Mouse (Mus musculus): ENCODE data around the gene Ankmy2.

The Ankmy2 gene

DNA sequence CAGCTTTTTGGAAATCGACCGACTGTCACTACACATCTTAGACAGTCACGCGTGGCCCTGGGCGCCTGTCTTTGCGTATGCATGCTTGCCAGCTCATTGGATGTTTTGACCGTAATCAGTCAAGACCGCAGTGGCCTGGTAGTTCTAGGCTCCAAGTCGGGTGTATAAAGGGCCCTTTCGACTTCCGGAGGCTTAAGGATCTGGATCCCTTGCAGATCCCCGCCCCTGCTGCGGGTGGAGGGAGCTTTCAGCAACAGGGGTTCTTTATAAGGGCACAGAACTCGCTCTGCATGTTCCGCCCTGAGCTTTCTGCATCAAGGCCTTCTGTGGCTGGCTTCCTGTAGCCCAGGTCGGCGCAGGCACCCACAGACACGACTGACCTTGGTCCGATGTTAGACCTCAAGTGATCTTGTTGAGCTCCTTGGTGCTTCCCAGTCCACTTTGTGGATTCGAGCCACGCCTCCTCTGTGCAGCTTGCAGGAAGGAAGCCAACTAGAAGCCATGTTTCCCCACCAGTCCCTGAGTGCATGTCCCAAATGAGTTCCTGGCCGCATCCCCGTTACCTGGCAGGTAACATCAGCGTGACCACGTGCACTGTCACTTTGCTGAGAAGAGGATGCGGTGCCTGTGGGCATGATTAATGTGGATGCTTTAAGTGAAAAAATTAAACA lies 859 bp downstream of the Ankmy2 start, which contains the start of gene Bzw2:
Gene Bzw2, minus strand, starts transcription at position 443 of the 671 bp plus-strand sequence.
- in situ Hi-C loops (cut with MseI, MboI): no loop called here

DNA sequence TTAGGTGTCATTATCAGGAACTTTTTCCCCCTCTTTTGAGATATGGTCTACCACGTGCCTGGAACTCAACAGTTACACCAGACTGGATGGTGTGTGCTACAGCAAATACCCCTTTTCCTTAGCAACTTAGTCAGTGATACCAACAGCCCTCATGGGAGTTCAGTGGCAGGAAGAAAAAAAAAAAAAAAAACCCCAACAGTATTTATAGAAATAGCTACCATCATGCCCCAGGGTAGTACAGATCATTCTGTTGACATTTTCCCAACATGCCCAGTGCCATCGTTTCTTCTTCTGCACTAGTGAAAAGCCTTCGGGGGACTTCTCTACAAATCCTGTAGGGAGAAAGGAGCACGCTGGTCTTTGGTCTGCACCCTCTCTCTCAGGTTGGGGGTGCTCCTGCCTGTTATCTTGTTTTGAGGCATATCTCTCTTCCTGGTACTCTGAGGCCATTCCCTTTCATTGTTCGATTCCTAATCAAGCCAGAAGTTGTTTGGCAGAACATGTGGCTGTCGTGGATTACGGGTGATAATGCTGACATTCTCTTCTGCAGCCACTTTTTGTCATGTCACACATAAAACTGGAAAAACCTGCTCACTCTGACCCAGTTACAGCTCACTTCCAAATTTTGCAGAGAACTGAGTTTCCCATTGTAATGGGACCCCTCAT lies 7.3 kb downstream of the Ankmy2 start:
- in situ Hi-C loops (cut with MseI, MboI): no loop called here

DNA sequence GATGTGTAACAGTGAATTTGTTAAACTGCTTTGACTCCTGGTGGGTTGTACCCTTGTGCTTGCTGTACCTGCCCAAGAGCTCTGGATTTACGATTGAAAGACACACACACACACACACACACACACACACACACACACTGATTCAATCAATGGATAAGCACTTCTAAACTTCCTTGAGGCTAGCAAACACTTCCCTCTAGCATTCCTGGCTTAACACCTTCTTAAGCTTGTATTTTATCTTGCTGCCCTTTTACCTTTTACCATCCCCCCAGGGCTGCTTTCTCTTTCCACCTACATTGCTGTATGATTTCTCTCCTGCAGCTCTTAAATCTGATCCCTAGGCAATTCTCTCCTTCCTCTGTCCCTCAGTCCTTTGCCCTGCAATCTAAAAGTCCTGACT lies 8.4 kb downstream of the Ankmy2 start:
- in situ Hi-C loops (cut with MseI, MboI): no loop called here

DNA sequence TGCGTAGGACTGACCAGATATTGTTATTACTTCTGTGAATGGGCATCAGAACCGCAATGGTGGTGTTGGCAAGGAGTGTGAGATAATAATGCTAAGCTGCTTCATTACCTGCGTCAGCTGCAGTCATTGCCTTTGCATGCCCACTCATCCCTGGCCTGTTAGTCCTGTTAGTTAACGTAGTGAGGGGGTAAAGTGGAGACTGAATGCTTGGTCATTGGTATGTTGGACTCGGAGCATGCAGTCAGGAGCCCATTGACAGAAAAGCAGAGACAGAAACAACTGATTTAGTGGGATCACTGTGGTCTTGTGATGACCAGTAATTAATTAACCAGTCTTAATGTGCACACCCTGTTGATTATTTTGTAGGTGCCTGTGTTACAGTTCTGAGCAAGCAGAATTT lies 20.3 kb downstream of the Ankmy2 start:
- in situ Hi-C loops (cut with MseI, MboI): no loop called here

DNA sequence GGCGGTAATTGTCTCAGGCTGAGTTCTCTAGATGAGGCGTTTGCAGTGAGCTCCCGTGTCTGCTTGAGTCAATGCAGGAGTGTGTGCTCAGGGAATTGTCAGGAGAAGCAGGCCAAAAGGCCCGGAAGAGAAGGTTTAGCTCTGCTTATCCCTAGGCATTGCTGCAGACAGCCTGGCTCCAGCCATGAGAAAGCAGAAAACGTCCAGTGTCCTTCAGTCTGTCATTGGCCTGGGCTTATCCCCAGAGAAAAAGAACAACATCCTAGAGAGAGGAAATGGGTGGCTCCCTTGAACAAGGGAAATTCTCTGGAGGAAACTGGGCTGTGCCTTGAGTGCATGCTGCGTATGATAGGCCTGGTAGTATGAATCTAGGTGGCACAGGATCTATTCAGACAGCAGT lies 25.7 kb downstream of the Ankmy2 start:
- in situ Hi-C loops (cut with MseI, MboI): no loop called here

DNA sequence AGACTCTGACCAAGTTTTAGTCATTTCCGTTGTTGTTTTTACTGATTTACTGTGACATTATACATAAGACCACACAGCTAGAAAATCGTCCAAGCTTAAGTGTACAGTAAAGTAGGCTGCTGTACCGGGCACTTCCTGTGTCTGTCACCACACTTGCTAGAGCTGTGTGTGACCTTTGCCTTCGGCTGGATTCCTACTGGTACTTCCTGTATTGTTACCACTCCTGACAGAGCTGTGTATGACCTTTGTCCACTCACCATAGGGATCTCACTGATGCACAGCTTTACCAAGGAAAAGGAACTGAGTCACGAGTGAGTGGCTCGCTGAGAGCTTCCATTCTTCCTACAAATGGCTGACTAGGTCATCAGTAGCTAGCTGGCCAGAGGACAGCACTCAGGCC lies 30.2 kb downstream of the Ankmy2 start:
- in situ Hi-C loops (cut with MseI, MboI): no loop called here

DNA sequence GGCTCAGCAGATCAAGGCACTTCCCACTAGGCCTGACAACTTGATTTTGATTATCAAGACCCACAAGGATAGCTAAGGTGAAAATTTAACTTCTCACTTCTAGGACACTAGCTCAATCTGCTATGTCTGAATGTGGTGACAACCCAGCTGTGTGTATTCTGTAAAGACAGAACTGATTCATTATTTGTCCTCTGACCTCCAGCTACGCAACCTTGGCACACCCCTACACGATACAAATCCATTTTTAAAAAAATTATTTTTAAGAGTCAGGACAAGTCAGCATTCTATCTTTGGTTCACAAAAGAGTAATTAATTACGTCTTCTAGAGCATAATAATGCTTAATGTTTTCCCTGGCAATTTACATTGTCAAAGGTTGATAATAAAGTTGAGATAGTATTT lies 32.7 kb downstream of the Ankmy2 start:
- in situ Hi-C loops (cut with MseI, MboI): no loop called here

DNA sequence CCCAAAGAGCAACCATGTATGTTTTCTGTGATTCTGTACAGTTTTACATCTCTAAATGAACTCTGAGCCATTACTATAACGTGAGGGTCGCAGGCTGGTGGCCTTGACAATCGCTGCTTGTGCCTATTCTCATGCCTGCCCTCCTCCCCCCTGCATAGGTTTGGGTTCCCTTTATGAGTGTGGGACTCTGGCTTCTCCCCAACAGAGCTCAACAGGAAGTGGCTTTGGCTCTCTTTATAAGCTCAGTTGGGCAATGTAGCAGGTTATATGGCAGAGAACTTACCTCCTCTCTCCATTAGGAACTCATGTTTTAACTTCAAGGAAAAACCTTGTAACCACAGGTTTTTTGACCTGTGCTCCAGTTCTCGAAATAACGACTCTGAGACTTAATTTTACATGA lies 33.4 kb downstream of the Ankmy2 start:
- in situ Hi-C loops (cut with MseI, MboI): no loop called here

DNA sequence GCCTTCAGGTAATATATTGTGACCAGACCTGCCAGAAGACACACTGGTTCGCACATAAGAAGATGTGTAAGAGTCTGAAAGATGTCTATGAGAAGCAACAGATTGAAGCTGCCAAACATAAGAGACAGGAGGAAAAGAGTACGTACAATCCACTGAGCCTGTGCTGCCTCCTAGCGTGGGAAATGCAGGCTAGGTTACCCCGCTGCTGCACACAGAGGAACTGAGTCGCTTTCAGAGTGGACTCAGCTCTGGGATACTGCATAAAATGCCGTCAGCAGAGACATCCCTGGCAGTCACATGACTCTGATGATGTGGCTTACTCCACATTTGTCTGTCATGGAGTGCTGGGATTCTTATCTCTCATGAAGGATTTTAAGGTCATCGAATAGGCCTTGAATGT lies 38.1 kb downstream of the Ankmy2 start:
- in situ Hi-C loops (cut with MseI, MboI): no loop called here

DNA sequence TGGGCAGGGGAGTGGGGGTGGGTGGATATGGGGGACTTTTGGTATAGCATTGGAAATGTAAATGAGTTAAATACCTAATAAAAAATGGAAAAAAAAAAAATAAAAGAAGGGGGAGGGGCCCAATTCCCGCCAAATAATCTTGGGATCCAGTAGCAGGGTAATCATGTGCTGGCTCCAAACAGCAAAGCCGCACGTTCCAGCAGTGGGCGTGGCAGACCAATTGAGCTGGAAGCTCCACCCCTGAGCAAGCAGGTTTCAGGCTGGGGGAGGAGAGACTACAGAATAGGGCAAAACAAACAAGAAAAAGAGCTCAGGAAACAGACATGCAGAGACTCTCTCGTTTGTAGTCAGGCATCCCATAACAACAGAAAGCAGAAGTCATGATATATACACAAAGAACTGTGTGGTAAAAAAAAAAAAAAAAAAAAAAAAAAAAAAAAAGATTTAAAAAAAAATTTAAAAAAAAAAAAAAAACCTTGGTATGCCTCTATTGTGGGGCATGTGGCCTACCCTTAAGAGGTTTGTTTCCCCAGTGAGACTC lies 48.7 kb downstream of the Ankmy2 start:
- in situ Hi-C loops (cut with MseI, MboI): loop anchor here in 1 of 2 experiments (25.0 kb wide), 1 partner anchor 457 kb away; no protein-coding TSS in a partner anchor

DNA sequence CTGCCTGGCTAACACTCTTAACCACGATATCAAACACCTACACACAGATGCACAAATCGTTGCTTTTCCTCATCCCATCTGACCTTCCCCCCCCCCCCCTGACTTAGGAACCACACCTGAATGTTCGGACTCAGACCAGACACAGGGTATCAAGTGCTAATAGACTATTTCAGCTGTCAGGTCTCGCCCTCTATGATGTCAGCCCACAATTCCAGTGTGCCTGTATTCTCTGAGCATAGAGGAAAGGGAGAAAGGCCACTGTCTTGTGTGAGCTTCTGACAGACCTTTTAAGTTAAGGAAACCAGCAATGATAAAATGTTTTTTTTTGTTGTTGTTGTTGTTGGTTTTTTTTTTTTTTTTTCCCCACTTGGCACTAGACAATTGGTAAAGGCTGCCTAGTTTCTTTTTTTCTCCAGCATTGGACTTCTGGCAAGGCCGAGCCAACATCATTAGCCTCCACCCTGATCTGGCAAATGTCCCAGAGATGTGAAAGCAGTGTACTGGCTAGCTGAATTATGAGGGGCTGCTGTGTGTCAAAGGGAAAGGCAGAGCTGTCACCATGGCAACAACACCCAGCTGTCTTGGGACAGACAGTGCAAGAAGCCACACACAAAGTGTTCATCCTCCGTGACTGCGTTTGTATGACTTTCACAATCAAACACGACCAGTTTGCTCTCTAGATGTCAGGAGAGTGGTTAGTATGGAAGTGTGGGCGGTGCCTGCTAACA lies 50.3 kb downstream of the Ankmy2 start:
- in situ Hi-C loops (cut with MseI, MboI): loop anchor here in 1 of 2 experiments (25.0 kb wide), 1 partner anchor 455 kb away; no protein-coding TSS in a partner anchor

DNA sequence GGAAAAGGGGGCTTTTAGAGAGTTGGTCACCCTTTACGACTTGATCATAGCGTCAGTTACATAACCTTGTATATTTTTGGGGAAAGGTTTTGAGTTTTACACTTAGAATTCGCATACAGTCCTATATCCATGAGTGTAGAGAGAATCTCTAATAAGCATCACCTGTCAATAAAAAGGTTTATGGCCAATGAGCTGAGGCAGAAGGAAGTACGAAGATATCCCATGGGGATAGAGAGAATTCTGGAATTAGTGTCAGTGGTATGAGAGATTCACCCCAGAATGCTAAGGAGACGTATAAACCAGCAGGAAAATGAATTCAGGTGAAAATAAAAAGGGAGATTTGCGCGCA lies 50.9 kb downstream of the Ankmy2 start:
- in situ Hi-C loops (cut with MseI, MboI): loop anchor here in 1 of 2 experiments (25.0 kb wide), 1 partner anchor 455 kb away; no protein-coding TSS in a partner anchor

DNA sequence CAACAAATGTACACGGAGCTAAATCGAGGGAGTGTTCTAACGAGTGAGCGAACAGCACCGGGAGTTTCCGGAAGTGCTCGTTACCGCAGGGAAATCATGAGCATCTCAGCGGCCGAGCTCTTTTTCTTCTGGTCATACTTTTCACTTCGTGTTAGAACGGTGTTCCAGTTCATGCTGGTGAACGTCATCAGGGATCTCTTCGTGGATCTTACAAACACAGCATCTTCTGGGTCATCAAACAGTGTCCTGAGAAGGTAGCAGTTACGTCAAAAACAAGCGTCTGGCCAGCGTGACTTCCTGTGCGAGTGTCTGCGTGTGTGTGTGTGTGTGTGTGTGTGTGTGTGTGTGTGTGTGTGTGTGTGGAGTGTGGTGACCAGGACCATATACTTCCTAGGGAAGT lies 51.5 kb downstream of the Ankmy2 start:
- in situ Hi-C loops (cut with MseI, MboI): loop anchor here in 1 of 2 experiments (25.0 kb wide), 1 partner anchor 454 kb away; no protein-coding TSS in a partner anchor

DNA sequence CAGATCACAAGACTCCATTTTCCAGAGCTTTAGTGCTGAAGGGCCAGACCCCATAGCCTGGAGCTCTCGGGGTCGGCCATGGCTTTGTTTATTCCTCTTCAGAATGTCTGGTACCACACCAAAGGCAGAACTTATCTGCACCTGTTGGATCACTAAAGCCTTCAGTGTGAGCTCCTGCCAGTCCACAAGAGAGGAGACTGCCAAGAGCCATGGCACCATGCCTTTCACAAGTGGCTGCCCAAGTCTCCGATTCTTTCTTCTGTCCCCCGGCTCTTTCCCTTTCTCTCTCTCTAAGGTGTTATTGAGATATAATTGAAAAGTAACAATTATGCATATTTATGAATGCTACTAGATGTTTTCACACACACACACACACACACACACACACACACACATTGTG lies 53.2 kb downstream of the Ankmy2 start:
- in situ Hi-C loops (cut with MseI, MboI): loop anchor here (10.0 to 25.0 kb wide), 2 partner anchors 452 to 455 kb away; no protein-coding TSS in a partner anchor

DNA sequence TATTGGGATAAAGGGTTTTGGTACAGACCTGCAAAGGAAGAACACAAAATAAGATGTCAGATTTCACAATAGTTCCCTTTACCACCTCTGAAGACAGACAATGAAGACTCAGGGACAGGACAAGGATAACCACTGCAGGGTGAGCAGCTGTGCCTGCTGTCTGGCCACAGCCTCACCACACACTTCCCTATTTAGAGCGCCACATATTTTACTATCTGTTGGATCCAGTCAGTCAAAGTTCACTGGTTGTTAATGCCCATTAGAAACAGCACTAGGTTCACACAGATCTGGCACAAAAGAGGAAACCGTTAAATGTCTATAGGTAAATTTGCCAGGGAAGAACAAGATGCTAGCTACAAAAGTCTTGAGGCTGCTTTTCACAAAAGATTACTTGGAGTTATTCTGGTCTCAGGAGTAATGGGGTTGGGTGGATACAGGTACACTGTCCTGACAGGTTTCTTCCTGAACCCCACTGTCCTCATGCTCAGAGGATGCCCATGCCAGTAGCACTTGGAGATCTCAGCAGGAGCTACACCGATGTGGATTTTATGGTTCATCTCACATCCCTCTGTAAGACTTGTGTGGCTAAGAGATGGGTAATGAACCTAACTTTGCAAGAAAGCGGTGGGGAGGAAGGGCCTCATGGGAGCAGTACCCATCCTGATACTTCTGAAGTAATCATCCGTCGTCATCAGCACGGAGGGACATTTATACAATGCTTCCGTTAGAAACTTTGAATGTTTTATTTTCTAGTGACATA lies 57.7 kb downstream of the Ankmy2 start:
- in situ Hi-C loops (cut with MseI, MboI): loop anchor here (10.0 to 25.0 kb wide), 2 partner anchors 448 to 450 kb away; no protein-coding TSS in a partner anchor

DNA sequence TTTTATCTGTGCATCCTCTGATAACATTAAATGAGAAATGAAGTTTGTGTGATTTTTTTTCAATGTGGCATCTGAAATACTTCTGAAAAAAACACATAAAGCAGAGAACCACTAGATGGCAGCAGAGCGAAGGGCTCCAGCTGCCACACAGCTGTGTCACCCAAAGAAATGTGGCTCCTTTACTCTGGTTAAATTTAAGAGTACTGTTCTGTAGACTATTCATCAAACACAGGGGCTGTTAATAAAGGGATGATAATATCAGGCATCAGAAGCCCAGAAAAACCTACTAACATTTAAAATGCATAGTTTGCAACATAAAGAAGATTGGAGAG lies 58.2 kb downstream of the Ankmy2 start:
- in situ Hi-C loops (cut with MseI, MboI): loop anchor here (10.0 to 25.0 kb wide), 2 partner anchors 447 to 450 kb away; no protein-coding TSS in a partner anchor

DNA sequence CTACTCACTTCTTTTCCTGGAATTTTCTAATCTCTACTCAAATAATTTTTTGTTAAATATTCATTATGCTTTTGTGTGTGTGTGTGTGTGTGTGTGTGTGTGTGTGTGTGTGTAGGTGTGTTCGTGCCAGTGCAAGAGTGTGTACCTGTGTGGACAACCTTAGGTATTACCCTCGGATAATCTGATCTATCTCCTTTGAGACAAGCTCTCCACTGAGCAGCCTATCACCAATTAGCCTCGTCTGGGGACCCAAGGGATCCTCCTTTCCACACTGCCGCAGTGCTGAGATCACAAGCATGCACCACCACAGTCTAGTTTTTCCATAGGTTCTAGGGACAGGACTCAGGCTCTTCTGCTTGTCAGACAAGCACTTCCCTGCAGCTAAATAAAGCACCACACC lies 59.3 kb downstream of the Ankmy2 start:
- in situ Hi-C loops (cut with MseI, MboI): loop anchor here (10.0 to 25.0 kb wide), 2 partner anchors 446 to 449 kb away; no protein-coding TSS in a partner anchor

DNA sequence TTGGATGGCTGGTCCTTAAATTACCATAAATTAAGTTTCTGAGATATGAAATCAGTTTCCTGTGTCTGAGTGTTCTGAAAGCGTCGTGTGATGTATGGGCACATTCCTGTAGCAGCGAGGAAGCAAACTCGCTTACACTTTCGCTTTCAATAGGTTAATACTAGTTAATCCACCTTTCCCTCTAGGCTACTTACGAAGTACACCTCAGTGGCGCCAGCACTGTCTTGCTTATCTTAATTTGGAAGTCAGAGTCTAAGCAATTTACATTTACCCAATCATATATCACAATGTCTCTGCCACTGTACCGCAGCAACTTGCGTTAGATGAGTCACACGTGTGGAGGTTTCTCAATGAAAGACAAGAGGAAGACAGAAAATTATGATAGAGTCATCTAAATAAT lies 60.0 kb downstream of the Ankmy2 start:
- in situ Hi-C loops (cut with MseI, MboI): loop anchor here (10.0 to 25.0 kb wide), 2 partner anchors 445 to 448 kb away; no protein-coding TSS in a partner anchor

DNA sequence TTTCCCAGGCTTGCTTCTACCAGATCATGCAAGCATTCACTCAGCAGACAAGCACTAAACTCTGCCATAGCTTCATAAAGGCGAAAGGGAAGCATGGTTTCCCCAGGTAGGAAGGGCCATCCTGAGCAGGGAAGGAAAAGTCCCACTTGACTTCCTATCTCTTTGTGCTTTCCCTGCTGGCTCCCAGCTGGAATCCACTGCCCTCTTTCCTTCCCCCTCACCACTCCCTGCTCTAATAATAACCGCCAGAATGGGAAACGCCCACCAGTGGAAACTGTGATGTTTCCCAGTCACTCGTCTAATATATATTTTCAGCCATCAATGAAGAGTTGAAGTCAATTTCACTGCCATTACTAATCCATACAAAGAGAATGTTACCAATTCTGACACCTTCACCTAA lies 67.5 kb downstream of the Ankmy2 start:
- in situ Hi-C loops (cut with MseI, MboI): loop anchor here in 1 of 2 experiments (25.0 kb wide), 1 partner anchor 438 kb away; no protein-coding TSS in a partner anchor

DNA sequence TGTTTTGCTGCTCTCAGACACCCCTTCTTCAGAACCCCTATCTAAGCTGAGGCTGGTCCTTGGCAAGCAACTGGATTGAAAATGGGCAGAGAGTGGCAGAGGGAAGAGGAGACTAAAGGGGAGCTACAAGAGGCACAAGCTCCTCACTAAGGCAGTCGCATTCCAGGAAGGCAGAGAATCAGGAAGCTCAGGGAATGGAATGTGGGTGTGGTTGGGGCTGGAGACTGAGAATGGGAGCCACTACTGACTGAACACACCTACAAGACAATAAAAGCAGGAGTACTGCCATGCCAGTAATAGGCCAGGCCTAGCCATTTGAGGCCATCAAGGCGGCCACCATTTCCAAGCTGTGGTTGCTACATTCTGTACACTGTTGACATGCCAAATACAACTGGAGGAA lies 74.5 kb downstream of the Ankmy2 start:
- in situ Hi-C loops (cut with MseI, MboI): no loop called here

DNA sequence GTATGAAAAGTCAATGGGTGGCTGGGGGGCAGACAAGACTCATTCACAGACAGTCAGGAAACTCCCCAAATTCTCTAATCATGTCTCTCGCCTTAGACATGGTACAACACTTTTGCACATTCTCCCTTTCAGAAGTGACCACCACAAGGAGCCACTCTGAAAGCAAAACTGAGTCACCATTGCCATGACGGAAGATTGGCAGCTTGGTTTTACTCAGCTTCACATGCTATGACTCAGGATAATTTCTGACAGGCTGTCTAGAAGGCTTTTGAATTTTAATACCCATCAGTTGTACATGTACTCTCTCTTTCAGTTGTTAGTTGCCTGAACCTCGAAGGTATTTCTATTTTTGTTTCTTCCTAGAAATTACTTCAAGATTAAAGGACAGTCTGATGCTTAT lies 84.3 kb downstream of the Ankmy2 start:
- in situ Hi-C loops (cut with MseI, MboI): no loop called here
